Mouse (Mus musculus): ENCODE data around the gene Repin1.

DNA sequence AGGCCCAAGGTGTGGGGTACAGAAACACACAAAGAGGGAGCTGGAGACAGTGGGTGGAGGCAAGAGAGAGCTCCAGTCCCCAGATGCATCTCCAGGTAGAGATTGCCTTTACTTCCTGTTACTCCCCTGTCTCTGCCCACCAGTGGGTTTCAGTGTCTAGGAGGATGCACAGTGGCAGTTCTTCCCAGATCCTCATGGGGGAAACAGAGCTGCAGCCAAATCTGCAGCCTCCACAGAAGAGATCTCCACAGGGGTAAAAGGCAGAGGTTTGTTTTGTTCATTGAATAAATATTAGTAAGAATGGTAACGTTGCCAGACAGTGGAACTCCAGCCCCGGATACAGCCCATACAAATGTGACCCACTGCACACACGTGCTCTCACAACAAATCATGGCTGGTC lies 17.0 kb downstream of the Repin1 start:
- TF ChIP-seq CTCF (conservative IDR thresholded peaks at IDR 0.05; ENCODE audit: low read length) (no peak), NANOG (IDR thresholded peaks at IDR 0.05; ENCODE audit: borderline replicate concordance, low read length) (no peak)

Measured in E14TG2a.4 (cell line).